Mouse (Mus musculus): ENCODE measurements around the gene Hmgn5. TPM values are rescaled to one million over a fixed set of nuclear protein-coding genes. Genes with fewer than 3 reads are reported as not detected.

Hmgn5 gene
- polyA plus RNA-seq (2016; fragmentation: Nextera tagmentation; extraction: Ambion mirVana) = 13.0 and 23.2 TPM in 2 replicates

- peak; percentile 88 for DNase-seq (ENCODE audit: low spot score)
- Histone ChIP-seq H3K4me1 (replicated peaks) (no peaks in the 10 kb centered on the region), H3K27ac (peak within 1 kb of the TSS; percentile 82), H3K9me3 (no peaks in the 10 kb centered on the region), H3K27me3 (ENCODE audit: insufficient read depth, poor library complexity, severe bottlenecking) (no peaks in the 10 kb centered on the region), H3K4me3 (peak within 1 kb of the TSS; percentile 54), H3K36me3 (no peaks in the 10 kb centered on the region)
- 18% methylated on average over 25 of the region's 25 CpGs for WGBS
Measured at GRCm38 (mm10) chrX:109013283-109013682, at the start of gene Hmgn5. Gene Hmgn5, minus strand, starts transcription at chrX:109013404.

DNA sequence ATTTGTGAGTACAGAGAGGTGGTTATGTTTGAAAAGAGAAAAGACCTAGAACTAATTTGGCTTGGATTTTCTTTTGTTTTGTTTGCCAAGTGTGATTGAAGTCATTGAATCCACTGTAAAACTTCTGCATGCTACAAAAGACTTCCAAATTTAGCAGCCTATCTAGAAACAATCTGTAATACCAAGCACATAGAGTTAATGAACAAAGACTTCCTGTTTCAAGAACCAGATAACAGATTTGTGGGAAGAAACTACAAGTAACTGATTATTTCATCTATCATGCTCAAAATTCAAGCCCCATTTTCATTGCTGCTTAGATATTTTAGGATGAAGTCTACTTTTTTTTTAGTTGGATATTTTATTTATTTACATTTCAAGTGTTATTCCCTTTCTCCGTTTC, 34.6 kb upstream of the Hmgn5 start:
- Histone ChIP-seq H3K36me3 (no peaks in the 10 kb centered on the region), H3K9me3 (no peaks in the 10 kb centered on the region), H3K4me1 (replicated peaks) (no peaks in the 10 kb centered on the region), H3K27me3 (ENCODE audit: insufficient read depth, poor library complexity, severe bottlenecking) (no peaks in the 10 kb centered on the region), H3K4me3 (no peak overlapping the region), H3K27ac (no peak overlapping the region)
- 56% methylated on average over 1 of the region's 1 CpGs for WGBS
- DNase-seq (ENCODE audit: low spot score) = no peak

GRCm38 (mm10) chrX:109026224-109026623, 13.0 kb upstream of the Hmgn5 start:
- 73% methylated on average over 1 of the region's 1 CpGs for WGBS

DNA sequence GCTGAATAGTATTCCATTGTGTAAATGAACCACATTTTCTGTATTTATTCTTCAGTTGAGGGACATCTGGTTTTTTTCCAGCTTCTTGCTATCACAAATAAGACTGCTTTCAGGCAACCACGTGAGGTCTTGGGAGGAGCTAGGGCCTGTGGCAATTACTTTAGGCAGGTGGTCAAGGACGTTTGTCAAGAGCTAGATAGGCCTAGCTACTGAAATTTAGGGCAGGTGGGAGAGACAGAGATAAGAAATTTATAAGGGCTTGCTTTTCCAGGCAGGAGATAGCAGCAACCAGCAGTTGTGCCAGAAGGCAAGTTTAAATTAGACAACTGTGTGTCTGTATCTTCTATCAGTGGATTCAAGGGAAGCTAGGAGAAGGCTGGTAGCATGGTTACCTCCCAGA, 7.7 kb upstream of the Hmgn5 start:
- Histone ChIP-seq H3K4me1 (replicated peaks) (no peaks in the 10 kb centered on the region), H3K27me3 (ENCODE audit: insufficient read depth, poor library complexity, severe bottlenecking) (no peaks in the 10 kb centered on the region), H3K9me3 (0 out of 2 replicates have a peak, but pooled peaks cover 2% of the 10 kb centered on the region), H3K27ac (no peak overlapping the region), H3K36me3 (no peaks in the 10 kb centered on the region), H3K4me3 (no peak overlapping the region)
- no peak for DNase-seq (ENCODE audit: low spot score)
- 65% methylated on average over 2 of the region's 2 CpGs for WGBS

More at GRCm38 (mm10) chrX:109026224-109026623, 13.0 kb upstream of the Hmgn5 start:
- Histone ChIP-seq H3K9me3 (0 out of 2 replicates have a peak, but pooled peaks cover 2% of the 10 kb centered on the region), H3K27ac (no peak overlapping the region), H3K4me3 (no peak overlapping the region), H3K4me1 (replicated peaks) (no peaks in the 10 kb centered on the region), H3K36me3 (no peaks in the 10 kb centered on the region), H3K27me3 (ENCODE audit: insufficient read depth, poor library complexity, severe bottlenecking) (no peaks in the 10 kb centered on the region)
- DNase-seq (ENCODE audit: low spot score) = no peak

- no peaks in the 10 kb centered on the region for H3K4me1 ChIP-seq (replicated peaks)
- no peak overlapping the region for H3K27ac ChIP-seq
- no peaks in the 10 kb centered on the region for H3K27me3 ChIP-seq (ENCODE audit: insufficient read depth, poor library complexity, severe bottlenecking)
- H3K9me3 ChIP-seq = no peaks in the 10 kb centered on the region
- no peak overlapping the region; the same call in 1 of the 2 replicates for H3K4me3 ChIP-seq
- WGBS = 28% methylated on average over 4 of the region's 4 CpGs
- H3K36me3 ChIP-seq = no peaks in the 10 kb centered on the region
- DNase-seq (ENCODE audit: low spot score) = no peak
Measured at GRCm38 (mm10) chrX:109014166-109014565, 962 bp upstream of the Hmgn5 start.

DNA sequence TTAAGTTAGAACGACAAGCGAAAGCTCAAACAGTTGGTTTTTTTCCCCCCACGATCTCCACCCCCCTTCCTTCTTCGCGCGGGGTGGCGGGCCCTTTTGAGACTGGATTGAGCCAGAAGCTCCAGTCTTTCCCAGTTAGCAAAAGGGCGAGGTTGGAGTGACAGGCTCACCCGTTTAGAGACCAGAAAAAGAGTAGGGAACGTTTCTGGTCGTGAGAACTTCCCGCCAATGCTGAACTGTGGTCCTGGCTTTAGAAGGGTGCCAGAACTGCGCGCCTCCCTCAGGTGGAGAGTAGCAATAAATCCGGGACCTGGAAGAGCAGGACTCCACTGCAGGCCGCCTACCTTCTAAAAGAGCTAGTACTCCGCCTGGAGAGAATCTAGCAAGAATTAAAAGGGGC, 482 bp upstream of the Hmgn5 start:
- no peaks in the 10 kb centered on the region for H3K36me3 ChIP-seq
- no peak for DNase-seq (ENCODE audit: low spot score)
- H3K4me1 ChIP-seq (replicated peaks) = no peaks in the 10 kb centered on the region
- H3K4me3 ChIP-seq = peak overlapping the region; percentile 54
- no peaks in the 10 kb centered on the region for H3K9me3 ChIP-seq
- peak overlapping the region; percentile 82 for H3K27ac ChIP-seq
- no peaks in the 10 kb centered on the region for H3K27me3 ChIP-seq (ENCODE audit: insufficient read depth, poor library complexity, severe bottlenecking)
- 15% methylated on average over 17 of the region's 17 CpGs for WGBS

DNA sequence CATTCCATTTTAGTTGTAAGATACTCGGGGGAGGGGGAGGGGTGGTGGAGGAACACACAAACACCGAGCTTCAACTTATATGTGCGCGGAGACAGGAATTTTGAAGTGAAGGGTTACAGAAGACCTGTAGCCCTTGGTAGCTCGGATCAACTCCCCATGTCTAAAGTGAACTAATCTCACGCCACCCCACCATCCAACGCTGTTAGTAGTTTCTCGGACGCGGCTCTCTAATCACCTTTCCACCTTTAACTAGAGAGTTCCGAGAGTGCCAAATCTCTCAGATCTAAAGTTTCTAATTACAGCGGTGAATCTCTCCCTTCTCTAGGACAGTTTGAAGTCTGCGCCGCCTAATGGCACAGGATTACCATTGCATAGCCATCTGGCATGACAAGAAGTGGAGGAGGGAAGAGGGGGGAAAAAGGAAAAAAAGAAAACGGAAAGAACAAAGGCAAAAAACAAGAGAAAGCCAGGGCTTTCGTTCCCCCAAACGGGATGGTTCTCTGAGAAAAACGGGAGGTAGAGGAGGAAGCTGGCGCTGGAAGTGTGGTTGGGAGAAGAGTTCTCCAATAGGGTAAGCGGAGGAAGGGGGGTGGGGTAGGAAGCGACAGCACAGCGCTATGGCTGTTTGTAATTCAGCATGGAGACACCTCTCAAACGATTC, 703 bp downstream of the Hmgn5 start:
- H3K27ac ChIP-seq = peak overlapping the region; percentile 82
- no peaks in the 10 kb centered on the region for H3K4me1 ChIP-seq (replicated peaks)
- 21% methylated on average over 23 of the region's 23 CpGs for WGBS
- peak; percentile 63 for DNase-seq (ENCODE audit: low spot score)
- peak overlapping the region; percentile 54 for H3K4me3 ChIP-seq
- H3K9me3 ChIP-seq = no peaks in the 10 kb centered on the region
- no peaks in the 10 kb centered on the region for H3K27me3 ChIP-seq (ENCODE audit: insufficient read depth, poor library complexity, severe bottlenecking)
- H3K36me3 ChIP-seq = no peaks in the 10 kb centered on the region

DNA sequence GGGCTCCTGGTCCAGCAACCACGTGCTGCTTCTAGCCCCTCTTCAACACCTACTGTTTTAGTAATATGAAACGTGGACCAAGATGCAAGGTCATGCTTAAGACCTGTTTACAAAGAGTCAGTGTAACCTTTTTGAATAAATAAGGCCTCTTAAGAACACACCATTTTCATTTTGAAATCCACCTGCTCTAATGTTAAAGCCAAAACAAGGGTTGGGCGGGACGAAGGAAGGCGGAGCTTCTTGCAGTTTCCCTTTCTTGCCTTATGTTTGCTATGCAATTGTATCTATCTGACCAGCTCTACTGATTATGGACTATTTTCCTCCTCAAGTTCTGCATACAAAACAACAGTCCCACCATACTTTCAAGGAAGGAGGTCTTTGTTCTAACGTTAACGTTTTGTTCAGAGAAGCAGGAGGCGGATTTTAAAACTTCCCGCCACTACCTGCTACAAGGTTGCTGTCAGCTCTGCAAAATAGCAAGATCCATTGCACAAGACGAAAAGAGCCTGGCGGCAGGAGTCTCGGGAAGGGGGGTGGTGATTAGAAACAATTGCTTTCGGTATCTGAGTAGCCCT, 1.5 kb downstream of the Hmgn5 start:
- peak overlapping the region; percentile 82; the same call in 1 of the 2 replicates for H3K27ac ChIP-seq
- DNase-seq (ENCODE audit: low spot score) = peak; percentile 3
- WGBS = 33% methylated on average over 13 of the region's 13 CpGs

DNA sequence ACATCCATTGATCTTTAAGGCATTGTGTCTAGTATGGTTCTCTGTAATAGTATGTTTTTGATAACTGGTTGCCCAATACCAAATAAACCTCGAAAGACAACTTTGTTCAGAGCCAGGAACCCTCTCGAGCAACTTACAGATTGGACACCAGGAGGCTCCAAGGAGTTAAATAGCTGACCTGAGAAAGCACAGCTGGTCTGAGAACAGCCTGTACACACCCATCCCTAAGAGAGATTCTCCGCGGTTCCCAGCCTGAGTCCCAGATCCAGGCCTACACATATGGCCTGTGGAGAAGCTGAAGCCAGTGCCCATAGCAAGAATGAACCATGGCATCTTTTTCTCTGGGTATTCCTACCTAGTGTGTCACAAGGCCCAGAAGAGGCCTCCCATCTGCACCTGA, 11.9 kb downstream of the Hmgn5 start:
- 78% methylated on average over 4 of the region's 4 CpGs for WGBS
- Histone ChIP-seq H3K9me3 (no peaks in the 10 kb centered on the region), H3K36me3 (peaks cover 9% of the 10 kb centered on the region; the same call in 1 of the 2 replicates), H3K4me1 (replicated peaks) (no peaks in the 10 kb centered on the region), H3K4me3 (no peak overlapping the region), H3K27ac (no peak overlapping the region), H3K27me3 (ENCODE audit: insufficient read depth, poor library complexity, severe bottlenecking) (no peaks in the 10 kb centered on the region)
- DNase-seq (ENCODE audit: low spot score) = no peak

More for the DNA sequence above, 1.5 kb downstream of the Hmgn5 start:
- 0 out of 2 replicates have a peak, but pooled peaks cover 5% of the 10 kb centered on the region for H3K36me3 ChIP-seq
- no peaks in the 10 kb centered on the region for H3K4me1 ChIP-seq (replicated peaks)
- peak overlapping the region; percentile 54 for H3K4me3 ChIP-seq
- H3K27me3 ChIP-seq (ENCODE audit: insufficient read depth, poor library complexity, severe bottlenecking) = no peaks in the 10 kb centered on the region
- no peaks in the 10 kb centered on the region for H3K9me3 ChIP-seq

Other genes with a start within 250 kb of the Hmgn5 start
- gene Brwd3, start 179.0 kb downstream of the Hmgn5 start, polyA plus RNA-seq (2016; fragmentation: Nextera tagmentation; extraction: Ambion mirVana) = 2.9 TPM in 2 replicates
- gene Sh3bgrl, start 82.0 kb upstream of the Hmgn5 start, polyA plus RNA-seq (2016; fragmentation: Nextera tagmentation; extraction: Ambion mirVana) = 135 and 146 TPM in 2 replicates
- 0.09 TPM in 1 of 2 replicates, not detected in the other for gene Gm6377, start 183.4 kb upstream of the Hmgn5 start, polyA plus RNA-seq (2016; fragmentation: Nextera tagmentation; extraction: Ambion mirVana)